Mouse (Mus musculus) lung, adult 18-20 months (tissue): ENCODE measurements around the gene Erf.

Experiments used
- DNase-seq, 2 experiments: peaks; one replicate each; pipeline ENCODE4 v3.0.0; 2022; ENCODE audit warnings: mixed read lengths in 2 of 2

Gene Erf

DNA sequence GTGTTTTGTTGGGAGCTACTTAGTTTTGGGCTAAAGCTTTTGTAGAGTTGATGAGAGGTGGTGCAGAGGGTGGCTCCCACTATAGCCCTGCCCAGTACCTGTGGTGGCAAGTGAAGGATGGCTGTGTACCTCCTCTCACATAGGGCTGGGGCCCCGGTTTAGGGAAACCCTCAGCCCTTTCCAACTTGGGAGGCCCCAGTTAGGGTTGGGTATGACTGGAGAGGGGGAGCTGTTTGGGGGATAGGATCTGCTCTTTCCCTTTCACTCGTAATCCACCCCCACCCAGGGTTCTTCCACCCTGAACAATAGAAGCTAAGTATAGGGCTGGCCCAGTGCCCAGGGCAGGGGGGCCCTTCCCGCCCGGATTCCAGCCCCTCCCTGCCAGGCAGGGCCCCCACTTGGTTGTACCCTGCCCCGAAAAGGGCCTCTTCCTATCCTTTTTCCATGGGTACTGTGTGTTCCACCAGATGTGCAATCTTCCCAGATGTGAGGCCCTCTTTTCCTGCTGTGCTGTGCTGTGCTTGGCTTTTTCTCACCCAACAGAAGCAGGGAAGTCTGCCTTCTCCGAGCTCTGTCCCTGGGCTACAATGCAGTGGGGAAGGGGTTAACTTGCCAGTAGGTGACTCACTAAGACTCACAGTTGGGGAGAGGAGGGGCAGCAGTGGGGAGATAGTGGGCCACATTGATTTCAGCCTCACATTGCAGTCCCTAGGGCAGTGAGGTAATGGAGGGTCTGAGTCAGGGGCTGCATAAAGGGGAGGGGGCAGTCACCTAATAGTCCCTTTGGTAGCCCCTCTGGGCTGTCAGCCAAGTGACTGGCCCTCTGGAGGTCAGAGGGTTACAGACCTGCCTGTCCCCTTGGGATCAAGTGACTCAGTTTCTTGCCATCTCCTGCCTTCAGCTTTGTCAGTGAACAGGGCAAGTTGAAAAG lies 29.6 kb upstream of the Erf start:
- peak; percentile 64 to 76 for DNase-seq

DNA sequence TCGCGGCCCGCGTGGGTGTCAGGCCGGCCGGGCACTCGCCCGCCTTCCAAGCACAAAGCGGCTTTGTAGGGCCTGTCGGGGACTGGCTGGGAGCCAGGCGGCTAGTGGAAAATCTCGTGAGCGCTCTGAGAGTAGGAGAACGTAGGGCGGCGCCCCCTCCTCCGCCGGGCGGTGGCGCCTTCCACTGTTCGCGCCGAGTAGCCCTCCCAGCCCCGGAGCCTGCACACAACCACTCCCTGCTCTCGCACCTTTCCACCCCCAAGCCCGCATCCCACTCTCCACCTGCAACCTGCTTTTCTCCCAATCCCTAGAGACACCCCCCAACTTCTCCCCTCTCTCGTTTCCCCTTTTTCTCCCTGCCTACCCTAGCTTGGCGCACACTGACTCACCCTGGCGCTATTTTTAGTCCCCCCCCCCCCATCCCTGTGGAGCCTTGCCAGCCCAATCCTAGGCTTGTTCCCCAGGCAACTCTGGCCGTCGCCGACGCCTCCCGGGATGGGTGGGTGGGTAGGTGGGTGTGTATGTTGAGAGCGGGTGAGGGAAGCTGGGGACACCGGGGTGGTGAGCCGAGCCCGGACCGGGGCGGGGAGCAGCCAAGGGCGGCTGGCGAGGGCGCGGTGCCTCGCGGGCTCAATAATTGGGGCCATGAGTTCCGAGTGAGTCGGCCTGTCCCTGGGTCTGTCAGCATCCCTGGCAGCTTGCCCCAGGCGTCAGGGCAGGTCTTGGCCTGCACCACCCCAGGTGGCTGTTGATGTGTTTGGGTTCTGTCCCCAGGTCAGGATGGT lies 28.7 kb upstream of the Erf start:
- peak; percentile 88 for DNase-seq

- DNase-seq = peak; percentile 89 to 92
Observed at GRCm38 (mm10) chr7:25278341-25279075, 27.9 kb upstream of the Erf start.

- DNase-seq = no peak
Observed at GRCm38 (mm10) chr7:25277998-25278340, 27.4 kb upstream of the Erf start.

- no peak for DNase-seq
Observed at GRCm38 (mm10) chr7:25277405-25277804, 26.8 kb upstream of the Erf start.

DNA sequence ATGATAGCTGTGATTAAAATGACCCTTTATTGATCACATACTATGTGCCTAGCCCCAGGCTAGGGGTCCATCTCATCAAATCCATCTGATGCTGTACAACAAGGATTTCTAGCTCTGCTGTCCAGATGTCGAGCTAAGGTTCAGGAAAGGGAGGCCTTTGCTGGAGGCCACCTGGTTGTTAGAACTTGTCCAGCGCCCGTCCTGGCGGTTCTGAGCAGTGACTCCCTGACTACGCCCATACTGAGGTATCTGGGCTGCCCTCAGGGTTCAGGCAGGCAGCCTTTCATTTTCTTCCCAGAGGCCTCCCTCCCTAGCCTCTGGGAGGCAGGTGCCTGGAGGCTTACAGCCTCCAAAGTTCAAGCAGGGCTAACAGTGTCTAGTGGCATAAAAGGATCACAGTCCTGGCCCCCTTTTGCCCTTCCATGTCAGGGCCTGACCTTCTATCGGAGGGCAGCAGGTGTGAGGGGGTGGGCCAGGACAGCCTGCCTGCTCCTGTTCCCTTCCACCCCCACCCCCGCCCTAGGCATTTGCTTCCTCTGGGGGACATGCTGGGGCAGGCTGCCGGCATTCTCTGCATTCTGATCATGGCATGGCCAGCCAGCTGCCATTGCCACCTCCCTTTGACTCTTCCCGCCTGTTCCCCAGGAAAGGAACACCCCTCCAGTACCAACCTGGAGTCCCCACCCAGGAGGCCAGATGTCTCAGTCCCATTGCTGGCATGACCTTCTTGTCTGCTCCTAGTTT lies 25.2 kb upstream of the Erf start:
- no peak for DNase-seq

GRCm38 (mm10) chr7:25274996-25275395 lies 24.4 kb upstream of the Erf start:
- DNase-seq = no peak

DNA sequence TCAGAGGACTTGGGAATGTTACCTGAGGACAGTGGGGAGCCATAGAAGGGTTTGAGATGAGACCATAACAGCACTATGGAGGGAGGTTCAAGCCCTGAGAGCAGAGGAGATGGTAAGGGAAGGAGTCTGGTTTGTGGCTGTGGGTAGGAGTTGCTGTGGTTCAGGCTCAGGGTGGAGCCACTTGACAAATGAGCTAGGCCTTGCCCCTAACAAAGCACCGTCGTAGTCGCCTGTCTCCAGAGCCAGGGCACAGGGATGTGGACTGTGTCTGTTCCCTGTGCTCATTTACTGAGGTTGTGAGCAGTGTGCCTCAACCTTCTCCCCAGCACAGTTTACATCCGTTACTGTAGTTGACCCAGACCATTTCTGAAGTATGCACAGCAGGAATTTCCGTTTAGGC lies 24.0 kb upstream of the Erf start:
- DNase-seq = no peak

DNA sequence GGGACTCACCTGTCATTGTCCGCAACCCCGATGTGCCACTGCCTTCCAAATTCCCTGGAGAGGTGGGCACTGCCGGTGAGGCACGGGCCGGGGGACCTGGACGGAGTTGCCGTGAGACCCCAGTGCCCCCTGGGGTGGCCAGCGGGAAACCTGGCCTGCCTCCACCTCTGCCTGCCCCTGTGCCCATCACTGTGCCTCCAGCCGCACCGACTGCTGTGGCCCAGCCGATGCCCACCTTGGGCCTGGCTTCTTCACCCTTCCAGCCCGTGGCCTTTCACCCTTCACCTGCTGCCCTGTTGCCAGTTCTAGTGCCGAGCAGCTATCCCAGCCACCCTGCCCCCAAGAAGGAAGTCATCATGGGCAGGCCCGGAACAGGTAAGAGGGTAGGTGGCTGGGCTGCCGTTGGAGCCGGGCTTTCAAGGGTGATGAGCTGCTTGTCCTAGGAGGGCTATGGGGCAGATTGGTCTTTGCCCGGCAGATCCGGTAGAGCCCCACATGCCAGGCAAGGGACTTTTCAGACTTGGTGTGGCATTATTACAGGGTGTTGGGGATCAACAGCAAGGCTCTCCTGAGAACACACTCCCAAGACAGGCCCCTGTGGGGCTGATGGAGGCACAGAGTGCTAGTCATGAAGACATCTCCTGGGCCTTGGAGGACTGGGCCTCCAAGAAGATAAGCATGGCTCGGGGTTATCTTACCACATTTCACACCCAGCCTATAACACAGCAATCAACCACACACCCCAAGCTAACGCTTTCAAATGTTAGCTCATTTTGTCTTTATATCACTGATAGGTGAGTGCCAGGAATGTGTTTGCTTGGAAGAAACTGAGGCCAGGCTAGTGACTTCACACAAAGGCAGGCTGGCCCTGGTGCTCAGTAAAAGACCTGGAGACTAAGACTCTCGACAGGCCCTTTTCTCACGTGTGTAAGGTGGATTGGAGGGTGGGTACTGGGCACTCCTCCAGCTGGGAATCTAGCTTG lies 23.0 kb upstream of the Erf start:
- no peak for DNase-seq

- DNase-seq = no peak
Observed at GRCm38 (mm10) chr7:25272445-25273258, 22.1 kb upstream of the Erf start.

- no peak for DNase-seq
Observed at GRCm38 (mm10) chr7:25271651-25272444, 21.3 kb upstream of the Erf start.

DNA sequence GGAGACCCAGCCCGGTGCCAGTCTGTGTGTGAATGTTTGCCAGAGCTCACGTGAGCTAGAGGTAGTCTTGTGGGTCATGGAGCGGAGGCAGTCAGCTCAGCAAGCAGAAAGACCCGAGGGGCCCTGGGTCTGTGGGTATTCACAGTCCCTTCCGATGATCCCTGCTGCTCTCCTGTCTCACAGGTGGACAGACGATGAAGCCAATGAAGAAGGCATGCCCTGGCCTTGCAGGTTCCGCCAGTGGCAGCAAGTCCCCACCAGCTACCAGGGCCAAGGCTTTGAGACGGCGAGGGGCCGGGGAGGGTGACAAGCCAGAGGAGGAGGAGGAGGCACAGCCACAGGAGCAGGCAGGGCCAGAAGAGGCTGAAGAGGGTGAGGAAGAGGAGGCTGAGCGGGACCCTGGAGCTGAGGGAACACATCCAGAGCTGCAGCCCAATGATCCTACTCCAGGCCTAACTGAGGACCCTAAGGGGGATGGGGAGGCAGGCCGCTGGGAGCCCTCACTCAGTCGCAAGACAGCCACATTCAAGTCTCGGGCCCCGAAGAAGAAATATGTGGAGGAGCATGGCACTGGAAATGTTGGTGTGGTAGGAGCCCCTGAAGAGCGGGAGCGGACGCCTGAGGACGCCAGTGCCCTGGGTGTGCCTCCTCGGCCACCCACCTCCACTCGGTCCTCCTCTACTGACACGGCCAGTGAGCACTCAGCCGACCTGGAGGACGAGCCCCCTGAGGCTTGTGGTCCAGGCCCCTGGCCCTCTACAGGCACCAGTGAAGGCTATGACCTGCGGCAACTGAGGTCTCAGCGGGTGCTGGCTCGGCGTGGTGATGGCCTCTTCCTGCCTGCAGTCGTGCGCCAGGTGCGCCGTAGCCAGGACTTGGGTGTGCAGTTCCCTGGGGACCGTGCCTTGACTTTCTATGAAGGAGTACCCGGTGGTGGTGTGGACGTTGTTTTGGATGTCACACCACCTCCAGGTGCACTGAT lies 20.4 kb upstream of the Erf start:
- DNase-seq = no peak

DNA sequence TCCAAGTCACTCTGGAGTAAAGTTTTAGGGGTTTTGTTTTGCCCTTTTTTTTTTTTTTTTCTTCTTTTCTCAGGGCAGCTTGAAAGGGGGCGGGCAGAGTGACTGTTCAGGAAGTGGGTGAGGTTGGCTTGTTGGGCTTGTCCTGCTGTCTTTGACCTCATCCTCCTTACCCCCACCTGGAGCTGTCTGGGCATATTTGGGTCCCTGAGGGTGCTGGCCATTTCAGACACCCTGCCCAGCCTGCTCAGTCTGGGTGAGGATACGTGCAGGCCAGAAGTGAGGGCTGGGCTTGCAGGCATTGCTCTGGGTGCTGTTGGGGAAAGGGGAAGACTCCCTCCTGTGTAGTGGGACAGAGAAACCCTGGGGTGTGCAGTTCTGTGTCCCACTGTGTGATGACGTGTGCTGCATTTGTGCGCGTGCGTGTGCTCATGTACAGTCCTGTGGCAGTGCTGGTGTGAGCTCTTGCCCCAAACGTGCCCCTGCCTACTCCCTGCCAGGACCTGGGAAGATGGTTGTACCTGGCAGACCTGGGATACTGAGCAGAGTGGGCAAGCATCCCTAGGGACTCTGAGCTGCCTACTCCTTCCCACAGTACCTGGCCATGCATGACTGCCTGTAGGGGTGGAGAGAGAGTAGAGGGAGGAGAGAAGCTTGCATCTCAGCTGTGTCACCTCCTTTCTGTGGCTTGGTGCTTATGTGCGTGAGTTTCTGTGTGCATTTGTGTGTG lies 19.1 kb upstream of the Erf start:
- no peak for DNase-seq

DNA sequence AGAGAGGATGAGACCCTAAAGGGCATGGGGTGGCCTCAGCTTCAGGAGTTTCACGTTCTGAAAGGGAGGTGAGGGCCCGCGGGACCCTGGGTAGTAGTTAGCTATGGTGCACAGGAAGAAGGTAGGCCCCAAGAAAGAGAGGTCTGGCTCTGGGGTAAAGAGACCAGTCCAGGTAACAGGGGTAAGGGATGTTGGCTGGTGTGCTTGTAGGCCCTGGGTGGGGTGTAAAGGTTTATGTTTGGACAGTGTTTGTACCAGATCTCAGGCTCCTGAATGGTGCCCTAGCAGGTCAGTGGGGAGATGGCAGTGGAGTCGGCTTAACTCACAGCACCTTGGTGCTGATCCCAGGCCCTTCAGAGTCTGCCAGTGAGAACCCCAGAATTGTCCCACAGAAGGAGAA lies 18.5 kb upstream of the Erf start:
- DNase-seq = no peak

- no peak for DNase-seq
Observed at GRCm38 (mm10) chr7:25268588-25268987, 18.0 kb upstream of the Erf start.

- DNase-seq = peak; percentile 100
Observed at GRCm38 (mm10) chr7:25267751-25268463, 17.3 kb upstream of the Erf start.

DNA sequence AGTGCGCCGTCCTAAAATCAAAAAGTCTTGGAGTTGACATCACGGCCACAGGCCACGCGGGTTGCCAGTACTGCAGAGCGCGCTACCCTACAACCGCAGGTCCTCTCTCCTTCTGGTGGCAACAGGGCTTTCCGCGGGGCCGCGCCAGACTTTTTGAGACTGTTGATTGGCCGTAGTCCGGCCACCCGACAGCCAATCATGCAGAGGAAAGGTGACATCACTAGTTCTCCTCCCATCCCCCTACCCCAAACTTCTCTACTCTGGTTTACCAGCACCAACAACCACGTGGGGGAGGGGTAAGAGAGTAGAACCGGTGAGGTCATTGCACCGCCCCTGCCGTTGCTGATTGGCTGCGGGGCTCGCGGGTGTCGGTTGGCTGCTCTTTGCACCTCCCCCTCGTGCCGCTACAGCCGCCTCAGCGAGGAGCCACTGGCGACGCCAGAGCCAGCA lies 16.8 kb upstream of the Erf start, which contains the start of gene Cic:
Gene Cic (plus strand): TSS at position 404 of the 450 bp plus-strand sequence.
- peak; percentile 99 to 100 for DNase-seq
